Mouse (Mus musculus) ES-Bruce4 (cell line): ENCODE measurements around the gene Lenep.

Source experiments
- CTCF ChIP-seq: IDR thresholded peaks from one replicate; pipeline ENCODE4 v1.8.1; 2011; ENCODE audit warnings: low read depth, low read length
- EP300 ChIP-seq: IDR thresholded peaks from 2 replicates; pipeline ENCODE4 v1.6.1; 2011; ENCODE audit warnings: low read depth, low read length; ENCODE audit not compliant: insufficient read depth
- POLR2A ChIP-seq: IDR thresholded peaks from one replicate; pipeline ENCODE4 v1.8.1; 2011; ENCODE audit warnings: low read length; ENCODE audit not compliant: insufficient read depth

- TF ChIP-seq CTCF (no peak), EP300 (no peak), POLR2A (no peak)
Observed at GRCm38 (mm10) chr3:89409701-89410100, 7.1 kb upstream of the Lenep start.
